Mouse (Mus musculus): ENCODE measurements around the gene Adarb2. TPM values are rescaled to one million over a fixed set of nuclear protein-coding genes. Genes with fewer than 3 reads are reported as not detected.

The Adarb2 gene
- polyA plus RNA-seq, 1 experiment from 2014 or later = 0.29 TPM

DNA sequence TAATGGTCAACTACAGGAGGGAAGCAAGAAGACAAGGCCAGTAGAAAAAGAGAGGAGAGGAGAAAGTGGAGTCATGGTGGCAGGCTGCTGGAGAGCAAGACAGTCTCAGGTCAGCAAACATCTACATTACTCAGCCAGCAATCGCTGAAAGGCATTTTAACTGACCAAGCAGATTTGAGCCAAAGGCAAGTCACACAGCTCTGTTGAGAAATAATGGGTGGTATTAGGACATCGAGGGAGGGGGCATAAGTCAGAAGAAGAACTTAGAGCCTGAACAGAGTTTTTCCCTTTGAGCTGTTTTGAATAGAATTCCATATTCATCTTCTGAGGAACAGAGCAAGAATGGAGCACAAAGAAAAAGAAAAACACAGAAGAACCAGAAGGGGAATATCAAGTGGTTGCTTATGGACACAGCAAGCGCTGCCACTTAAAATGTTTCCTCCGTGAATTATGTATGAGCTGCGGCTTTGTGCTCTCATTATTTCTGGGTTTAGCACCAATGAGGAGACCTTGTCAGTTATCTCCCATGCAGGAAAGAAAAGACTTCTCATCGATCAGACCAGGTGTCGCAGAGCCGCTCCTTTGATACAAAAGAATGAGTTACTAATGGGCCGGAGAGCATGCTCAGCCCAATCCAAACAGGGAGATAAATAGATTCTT is 477.9 kb downstream of the Adarb2 start:
- Histone ChIP-seq H3K9ac (ENCODE audit: low read length) (no peak overlapping the region), H3K4me2 (ENCODE audit: low read depth, low read length) (no peak overlapping the region), H3K36me3 (ENCODE audit: control insufficient read depth, insufficient read depth, low read length) (no peaks in the 10 kb centered on the region), H3K4me3 (ENCODE audit: low read length) (no peak overlapping the region), H3K9me3 (ENCODE audit: control insufficient read depth, low read length) (no peaks in the 10 kb centered on the region), H3K4me1 (replicated peaks; ENCODE audit: control insufficient read depth, insufficient read depth, low read length) (no peaks in the 10 kb centered on the region), H3K27me3 (ENCODE audit: control insufficient read depth, insufficient read depth, low read depth, low read length) (no peaks in the 10 kb centered on the region), H3K27ac (ENCODE audit: low read length) (no peak overlapping the region)
- WGBS = 78% methylated on average over 9 of the region's 9 CpGs
- ATAC-seq (ENCODE audit: low read depth) = no peak

DNA sequence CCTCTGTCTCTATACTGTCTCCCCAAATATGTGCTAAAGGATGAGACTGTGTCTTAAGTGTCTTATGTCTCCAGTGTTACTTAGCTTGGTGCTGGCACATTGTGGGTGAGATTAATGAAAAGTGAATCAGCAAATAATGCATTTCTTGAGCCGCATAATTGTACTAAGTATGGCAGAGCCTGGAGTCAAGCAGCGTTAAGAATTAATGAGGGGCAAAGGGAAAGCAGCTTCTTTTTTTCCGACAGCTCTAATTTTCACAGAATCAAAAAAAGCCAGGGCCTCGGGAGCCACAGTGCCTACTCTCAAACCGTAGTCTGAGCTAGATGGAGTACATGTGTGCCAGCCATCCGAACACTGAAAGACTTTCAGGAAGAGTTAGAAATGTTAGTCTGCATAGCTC is 488.8 kb downstream of the Adarb2 start:
- Histone ChIP-seq H3K4me3 (ENCODE audit: low read length) (no peak overlapping the region), H3K9me3 (ENCODE audit: control insufficient read depth, low read length) (no peaks in the 10 kb centered on the region), H3K9ac (ENCODE audit: low read length) (no peak overlapping the region), H3K27ac (ENCODE audit: low read length) (no peak overlapping the region), H3K4me2 (ENCODE audit: low read depth, low read length) (no peak overlapping the region), H3K4me1 (replicated peaks; ENCODE audit: control insufficient read depth, insufficient read depth, low read length) (no peaks in the 10 kb centered on the region), H3K27me3 (ENCODE audit: control insufficient read depth, insufficient read depth, low read depth, low read length) (no peaks in the 10 kb centered on the region), H3K36me3 (ENCODE audit: control insufficient read depth, insufficient read depth, low read length) (no peaks in the 10 kb centered on the region)
- ATAC-seq (ENCODE audit: low read depth) = no peak
- WGBS = 80% methylated on average over 6 of the region's 6 CpGs

DNA sequence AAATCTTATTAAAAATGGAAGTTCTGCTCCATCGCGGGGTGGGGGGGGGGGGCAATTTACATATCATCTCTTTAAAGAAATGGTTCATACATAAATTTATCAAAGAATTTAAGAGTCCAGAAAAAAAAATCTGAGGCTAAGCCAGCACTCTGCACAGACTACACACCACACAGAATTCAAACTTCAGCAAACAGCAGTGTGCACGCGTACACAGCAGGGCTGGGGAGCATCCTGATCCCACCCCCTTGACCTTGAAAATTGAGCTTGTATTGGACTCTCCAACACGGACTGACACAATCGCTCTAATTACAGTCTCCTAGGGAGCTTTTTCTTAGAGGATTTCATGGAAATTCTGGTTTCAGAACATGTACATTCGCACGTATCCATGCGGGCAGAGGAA is 490.1 kb downstream of the Adarb2 start:
- Histone ChIP-seq H3K9me3 (ENCODE audit: control insufficient read depth, low read length) (no peaks in the 10 kb centered on the region), H3K4me1 (replicated peaks; ENCODE audit: control insufficient read depth, insufficient read depth, low read length) (no peaks in the 10 kb centered on the region), H3K27ac (ENCODE audit: low read length) (no peak overlapping the region), H3K27me3 (ENCODE audit: control insufficient read depth, insufficient read depth, low read depth, low read length) (no peaks in the 10 kb centered on the region), H3K4me3 (ENCODE audit: low read length) (no peak overlapping the region), H3K36me3 (ENCODE audit: control insufficient read depth, insufficient read depth, low read length) (no peaks in the 10 kb centered on the region), H3K9ac (ENCODE audit: low read length) (no peak overlapping the region), H3K4me2 (ENCODE audit: low read depth, low read length) (no peak overlapping the region)
- WGBS = 69% methylated on average over 9 of the region's 9 CpGs
- no peak for ATAC-seq (ENCODE audit: low read depth)

DNA sequence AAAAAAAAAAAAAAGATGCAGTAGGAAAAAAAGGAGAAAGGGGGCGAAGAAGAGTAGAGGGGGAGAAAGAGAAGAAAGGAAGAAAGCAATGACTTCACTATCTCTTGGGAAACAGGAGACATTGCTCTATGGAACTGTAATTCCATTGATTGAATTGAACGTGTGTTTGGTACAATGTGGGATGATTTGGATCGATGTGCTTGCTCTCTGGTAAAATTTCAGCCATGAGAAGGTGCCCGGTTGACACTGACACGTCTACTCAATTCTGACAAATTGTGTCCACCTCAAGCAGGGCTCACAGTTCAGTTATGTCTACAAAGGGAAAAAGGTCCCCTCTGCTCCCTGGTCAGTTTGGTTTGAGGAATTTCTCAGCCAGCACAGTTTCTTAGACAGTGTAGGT is 495.8 kb downstream of the Adarb2 start:
- Histone ChIP-seq H3K27me3 (ENCODE audit: control insufficient read depth, insufficient read depth, low read depth, low read length) (no peaks in the 10 kb centered on the region), H3K27ac (ENCODE audit: low read length) (no peak overlapping the region), H3K4me3 (ENCODE audit: low read length) (no peak overlapping the region), H3K9me3 (ENCODE audit: control insufficient read depth, low read length) (no peaks in the 10 kb centered on the region), H3K36me3 (ENCODE audit: control insufficient read depth, insufficient read depth, low read length) (no peaks in the 10 kb centered on the region), H3K4me1 (replicated peaks; ENCODE audit: control insufficient read depth, insufficient read depth, low read length) (no peaks in the 10 kb centered on the region), H3K9ac (ENCODE audit: low read length) (no peak overlapping the region), H3K4me2 (ENCODE audit: low read depth, low read length) (no peak overlapping the region)
- no peak for ATAC-seq (ENCODE audit: low read depth)
- 88% methylated on average over 5 of the region's 5 CpGs for WGBS

DNA sequence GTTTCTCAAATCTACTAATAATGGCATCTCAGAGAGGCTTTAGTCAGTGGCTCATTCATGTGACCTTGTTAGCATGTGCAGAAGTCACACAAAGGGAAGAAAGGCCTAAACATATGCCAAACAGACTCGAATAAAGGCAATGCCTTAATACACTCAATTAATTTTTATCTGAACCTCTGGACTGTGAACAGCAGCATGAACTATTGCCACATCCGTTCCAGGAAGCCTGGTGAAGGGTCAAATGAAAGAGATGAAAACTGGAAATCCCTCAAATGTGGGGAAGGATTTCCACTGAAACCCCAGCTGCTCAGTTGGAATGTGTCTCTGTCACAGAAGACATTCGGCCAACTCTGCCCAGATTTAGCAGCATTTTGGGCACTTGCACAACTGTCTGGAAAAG is 497.2 kb downstream of the Adarb2 start:
- Histone ChIP-seq H3K4me1 (replicated peaks; ENCODE audit: control insufficient read depth, insufficient read depth, low read length) (no peaks in the 10 kb centered on the region), H3K27ac (ENCODE audit: low read length) (no peak overlapping the region), H3K36me3 (ENCODE audit: control insufficient read depth, insufficient read depth, low read length) (no peaks in the 10 kb centered on the region), H3K9me3 (ENCODE audit: control insufficient read depth, low read length) (no peaks in the 10 kb centered on the region), H3K4me3 (ENCODE audit: low read length) (no peak overlapping the region), H3K9ac (ENCODE audit: low read length) (no peak overlapping the region), H3K4me2 (ENCODE audit: low read depth, low read length) (no peak overlapping the region), H3K27me3 (ENCODE audit: control insufficient read depth, insufficient read depth, low read depth, low read length) (no peaks in the 10 kb centered on the region)
- ATAC-seq (ENCODE audit: low read depth) = no peak
- WGBS = 46% methylated on average over 3 of the region's 3 CpGs

DNA sequence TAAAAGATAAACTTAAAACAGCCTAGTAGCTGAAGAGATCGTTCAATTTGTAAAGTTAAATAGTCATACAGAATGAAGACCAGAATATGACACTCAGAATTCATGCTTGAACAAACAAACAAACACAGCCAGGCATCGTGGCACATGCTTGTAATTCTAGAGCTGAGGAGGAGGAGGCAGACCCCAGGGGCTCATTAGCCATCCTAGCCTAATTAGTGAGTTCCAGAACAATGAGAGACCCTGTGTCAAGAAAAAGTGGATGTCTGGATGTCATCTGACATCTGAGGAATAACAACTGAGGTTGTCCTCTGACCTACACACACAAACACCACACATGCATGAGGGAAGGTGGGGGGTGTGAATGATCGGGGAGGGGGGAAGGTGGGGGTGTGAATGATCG is 498.3 kb downstream of the Adarb2 start:
- Histone ChIP-seq H3K27me3 (ENCODE audit: control insufficient read depth, insufficient read depth, low read depth, low read length) (no peaks in the 10 kb centered on the region), H3K4me3 (ENCODE audit: low read length) (no peak overlapping the region), H3K4me1 (replicated peaks; ENCODE audit: control insufficient read depth, insufficient read depth, low read length) (no peaks in the 10 kb centered on the region), H3K36me3 (ENCODE audit: control insufficient read depth, insufficient read depth, low read length) (no peaks in the 10 kb centered on the region), H3K27ac (ENCODE audit: low read length) (no peak overlapping the region), H3K9me3 (ENCODE audit: control insufficient read depth, low read length) (no peaks in the 10 kb centered on the region), H3K4me2 (ENCODE audit: low read depth, low read length) (no peak overlapping the region), H3K9ac (ENCODE audit: low read length) (no peak overlapping the region)
- ATAC-seq (ENCODE audit: low read depth) = no peak
- 67% methylated on average over 4 of the region's 4 CpGs for WGBS

DNA sequence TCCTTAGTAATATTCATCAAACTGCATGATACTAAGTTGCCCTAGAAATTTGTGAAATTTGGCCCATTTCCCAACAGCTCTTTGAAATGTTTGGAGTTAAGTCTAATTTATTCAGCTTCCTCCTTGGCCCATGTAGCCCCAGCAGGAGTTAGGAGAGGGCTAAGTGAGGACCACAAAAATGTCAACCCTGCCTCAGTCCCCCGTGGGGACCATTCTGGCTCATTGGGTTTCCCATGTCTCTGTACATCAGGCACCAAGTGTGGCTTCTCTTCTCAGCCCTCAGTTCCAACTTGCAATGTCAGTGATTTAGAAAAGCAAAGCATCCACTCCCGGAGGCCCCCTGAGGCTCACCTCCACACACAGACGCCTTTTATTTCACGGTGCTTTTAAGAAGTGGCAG is 502.6 kb downstream of the Adarb2 start:
- H3K4me2 ChIP-seq (ENCODE audit: low read depth, low read length) = no peak overlapping the region
- no peaks in the 10 kb centered on the region for H3K27me3 ChIP-seq (ENCODE audit: control insufficient read depth, insufficient read depth, low read depth, low read length)
- no peak overlapping the region for H3K4me3 ChIP-seq (ENCODE audit: low read length)
- H3K9me3 ChIP-seq (ENCODE audit: control insufficient read depth, low read length) = no peaks in the 10 kb centered on the region
- no peak overlapping the region for H3K9ac ChIP-seq (ENCODE audit: low read length)
- no peaks in the 10 kb centered on the region for H3K4me1 ChIP-seq (replicated peaks; ENCODE audit: control insufficient read depth, insufficient read depth, low read length)
- no peak overlapping the region for H3K27ac ChIP-seq (ENCODE audit: low read length)
- 46% methylated on average over 4 of the region's 4 CpGs for WGBS
- H3K36me3 ChIP-seq (ENCODE audit: control insufficient read depth, insufficient read depth, low read length) = no peaks in the 10 kb centered on the region
- ATAC-seq (ENCODE audit: low read depth) = no peak

DNA sequence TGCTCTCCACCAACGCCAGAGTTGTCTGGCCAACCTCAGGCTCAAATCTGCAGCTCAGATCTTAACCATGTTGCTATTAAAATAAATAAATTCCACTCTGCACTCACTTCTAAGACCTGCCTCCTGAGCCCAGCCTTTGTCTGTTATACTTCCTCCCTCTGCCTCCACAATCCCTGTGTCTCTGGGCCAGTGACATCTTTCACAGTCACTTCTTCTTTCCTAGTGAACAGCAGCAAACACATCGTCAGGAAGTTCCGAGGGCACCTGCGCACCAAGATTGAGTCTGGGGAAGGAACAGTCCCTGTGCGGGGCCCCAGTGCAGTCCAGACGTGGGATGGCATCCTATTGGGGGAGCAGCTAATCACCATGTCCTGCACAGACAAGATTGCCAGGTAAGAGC is 510.7 kb downstream of the Adarb2 start:
- 45% methylated on average over 6 of the region's 6 CpGs for WGBS
- Histone ChIP-seq H3K4me1 (replicated peaks; ENCODE audit: control insufficient read depth, insufficient read depth, low read length) (no peaks in the 10 kb centered on the region), H3K9ac (ENCODE audit: low read length) (no peak overlapping the region), H3K27ac (ENCODE audit: low read length) (no peak overlapping the region), H3K36me3 (ENCODE audit: control insufficient read depth, insufficient read depth, low read length) (no peaks in the 10 kb centered on the region), H3K4me2 (ENCODE audit: low read depth, low read length) (no peak overlapping the region), H3K4me3 (ENCODE audit: low read length) (no peak overlapping the region), H3K27me3 (ENCODE audit: control insufficient read depth, insufficient read depth, low read depth, low read length) (no peaks in the 10 kb centered on the region), H3K9me3 (ENCODE audit: control insufficient read depth, low read length) (no peaks in the 10 kb centered on the region)
- ATAC-seq (ENCODE audit: low read depth) = no peak

DNA sequence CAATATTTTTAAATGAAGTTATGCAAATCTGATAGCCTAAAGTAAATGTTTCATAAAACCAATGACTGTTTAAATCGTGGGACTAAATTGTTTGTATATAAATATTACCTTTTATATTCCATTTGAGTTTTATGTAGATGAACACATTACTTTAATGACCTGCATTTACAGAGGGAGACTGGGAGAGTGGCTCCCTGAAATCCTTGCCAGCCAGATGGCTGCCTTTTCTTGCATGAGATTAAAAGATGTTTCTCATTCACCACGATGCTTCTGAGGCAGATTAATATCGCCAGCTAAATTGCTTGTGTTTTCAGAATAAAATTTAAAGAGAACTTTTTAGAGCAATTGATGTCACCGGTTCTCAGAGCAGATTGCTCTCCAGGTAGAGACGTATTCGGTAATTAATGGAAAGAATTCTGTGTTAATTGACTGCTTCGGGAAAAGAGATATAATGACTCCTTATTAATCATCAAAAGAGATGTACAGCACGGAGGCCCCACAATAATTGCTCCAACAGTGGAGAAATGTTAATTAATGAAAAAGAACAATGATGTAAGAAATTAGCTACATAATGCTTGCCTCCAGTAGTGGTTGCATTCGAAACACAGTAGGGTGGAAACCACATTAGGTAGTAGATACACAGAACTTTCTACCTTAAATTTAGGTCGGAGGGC is 527.4 kb downstream of the Adarb2 start:
- no peak for ATAC-seq (ENCODE audit: low read depth)
- Histone ChIP-seq H3K4me2 (ENCODE audit: low read depth, low read length) (no peak overlapping the region), H3K27me3 (ENCODE audit: control insufficient read depth, insufficient read depth, low read depth, low read length) (no peaks in the 10 kb centered on the region), H3K9ac (ENCODE audit: low read length) (no peak overlapping the region), H3K36me3 (ENCODE audit: control insufficient read depth, insufficient read depth, low read length) (no peaks in the 10 kb centered on the region), H3K4me1 (replicated peaks; ENCODE audit: control insufficient read depth, insufficient read depth, low read length) (no peaks in the 10 kb centered on the region), H3K4me3 (ENCODE audit: low read length) (no peak overlapping the region), H3K9me3 (ENCODE audit: control insufficient read depth, low read length) (no peaks in the 10 kb centered on the region), H3K27ac (ENCODE audit: low read length) (no peak overlapping the region)
- 80% methylated on average over 10 of the region's 10 CpGs for WGBS
